Mouse (Mus musculus) testis, postnatal 10 days (tissue): ENCODE results near the gene Rtf2.
A peak's percentile ranks its signal among the peaks of the same experiment; 100 is the strongest.

Experiments used
- DNase-seq: peaks from one replicate; pipeline ENCODE4 v3.0.0; 2021; ENCODE audit warnings: low spot score

The Rtf2 gene

DNA sequence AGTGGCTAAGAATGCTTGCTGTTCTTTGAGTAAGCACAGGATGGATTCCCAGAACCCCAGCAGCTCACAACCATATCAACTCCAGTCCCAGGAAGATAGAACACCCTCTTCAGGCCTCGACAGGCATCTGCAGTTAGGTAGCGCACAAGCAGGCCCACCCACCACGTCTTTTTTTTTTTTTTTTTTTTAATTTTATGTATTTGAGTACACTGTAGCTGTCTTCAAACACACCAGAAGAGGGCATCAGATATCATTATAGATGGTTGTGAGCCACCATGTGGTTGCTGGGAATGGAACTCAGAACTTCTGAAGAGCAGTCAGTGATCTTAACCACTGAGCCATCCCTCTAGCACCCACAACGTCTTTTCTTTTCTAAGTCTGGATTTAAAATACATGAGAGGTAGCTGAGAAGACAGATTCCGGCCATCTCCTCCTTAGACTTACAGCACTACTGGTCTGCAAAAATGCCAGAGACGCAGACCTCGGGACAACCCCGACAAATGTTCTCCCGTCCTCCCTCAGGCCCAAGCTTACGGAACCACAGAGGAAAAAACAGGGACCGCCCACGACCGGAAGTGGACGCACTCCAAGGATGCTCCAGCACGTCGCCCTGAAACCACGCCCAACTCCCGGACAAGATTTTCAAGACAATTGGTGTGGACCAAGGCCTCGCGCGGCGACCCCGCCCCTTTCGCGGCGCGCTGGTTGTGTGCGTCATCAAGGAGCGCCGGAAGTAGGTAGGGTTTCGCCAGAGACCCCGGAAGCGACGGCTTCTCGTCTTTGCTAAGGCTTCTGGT is at the start of gene Rtf2:
Gene Rtf2 (plus strand): TSS at position 714 of the 797 bp plus-strand sequence.
- peak; percentile 100 for DNase-seq

- DNase-seq = no peak
Observed at GRCm38 (mm10) chr2:172392041-172392521, 48.3 kb upstream of the Rtf2 start.

- DNase-seq = no peak
Observed at GRCm38 (mm10) chr2:172393391-172394051, 46.8 kb upstream of the Rtf2 start, which contains the start of gene Cass4. TSS of gene Cass4 (plus strand) at chr2:172393794.

GRCm38 (mm10) chr2:172394052-172394392 is 46.3 kb upstream of the Rtf2 start:
- DNase-seq = no peak

DNA sequence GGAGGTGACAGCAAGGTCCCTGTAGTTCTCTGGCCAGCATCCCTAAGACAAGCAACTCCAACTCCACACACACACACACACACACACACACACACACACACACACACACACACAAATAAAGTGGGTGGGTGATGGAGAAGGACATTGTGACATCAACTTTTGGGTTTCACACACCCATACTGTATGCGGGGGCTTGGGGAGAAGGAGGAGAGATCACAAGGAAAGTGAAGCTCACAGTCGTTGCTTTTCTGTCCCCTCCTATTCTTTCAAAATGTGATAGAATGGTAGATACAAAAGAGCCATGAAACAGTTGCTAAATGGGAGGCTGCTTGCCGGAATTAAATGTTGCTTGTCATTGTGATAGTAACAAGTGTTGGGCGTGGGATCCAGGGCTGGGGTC is 45.7 kb upstream of the Rtf2 start:
- DNase-seq = no peak

GRCm38 (mm10) chr2:172395961-172396360 is 44.4 kb upstream of the Rtf2 start:
- no peak for DNase-seq

DNA sequence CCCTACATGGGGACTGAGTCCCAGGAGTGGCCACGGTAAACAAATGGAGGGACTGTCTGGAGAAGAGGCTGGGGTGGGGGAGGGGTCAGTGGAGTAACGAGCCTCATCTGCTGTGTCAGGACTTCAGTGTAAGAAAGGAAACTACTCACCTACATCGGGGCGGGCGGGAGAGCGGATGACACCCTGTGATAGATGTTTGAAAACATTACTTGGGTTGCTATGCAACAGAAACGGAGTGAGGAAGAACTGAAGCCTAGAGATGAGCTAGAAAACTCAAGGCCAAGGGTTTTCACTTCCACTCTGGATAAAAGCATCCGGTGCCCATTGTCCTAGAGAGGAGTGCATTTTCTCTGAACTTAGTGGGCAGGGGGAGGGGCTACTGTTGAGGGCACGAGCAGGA is 40.5 kb upstream of the Rtf2 start:
- DNase-seq = no peak

DNA sequence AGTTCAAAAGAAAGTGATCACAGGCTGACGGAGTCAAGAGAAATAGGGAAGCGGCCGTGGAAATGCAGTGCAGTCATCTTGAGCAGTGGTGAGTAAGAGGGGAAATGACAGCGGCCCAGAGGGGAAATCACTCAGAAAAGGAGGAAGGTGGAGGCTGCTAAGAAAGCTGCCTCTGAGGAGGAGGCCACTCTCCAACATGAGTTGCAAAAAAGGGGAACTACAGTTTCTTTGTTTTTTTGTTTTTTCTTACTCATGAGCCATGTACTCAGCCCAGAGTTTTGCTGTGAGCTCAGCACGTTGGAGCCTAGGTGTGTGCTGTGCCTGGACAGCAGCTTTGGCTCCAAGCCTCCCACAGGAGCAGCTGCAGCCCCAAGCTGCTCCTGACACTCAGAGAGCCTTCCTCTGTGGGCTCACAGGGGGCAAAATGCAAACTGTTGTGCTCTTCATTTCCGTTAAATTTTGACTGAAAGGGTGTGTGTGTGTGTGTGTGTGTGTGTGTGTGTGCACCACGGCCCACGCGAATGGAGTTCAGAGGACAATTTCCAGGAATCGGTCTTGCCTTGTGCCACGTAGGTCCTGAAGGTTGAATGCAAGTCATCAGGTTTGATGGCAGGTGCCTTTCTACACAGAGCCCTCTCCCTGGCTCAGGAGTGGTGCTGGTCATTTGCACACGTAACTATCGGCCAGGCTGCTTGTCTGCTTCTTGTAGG is 39.1 kb upstream of the Rtf2 start:
- DNase-seq = no peak

GRCm38 (mm10) chr2:172404239-172404638 is 36.1 kb upstream of the Rtf2 start:
- no peak for DNase-seq

DNA sequence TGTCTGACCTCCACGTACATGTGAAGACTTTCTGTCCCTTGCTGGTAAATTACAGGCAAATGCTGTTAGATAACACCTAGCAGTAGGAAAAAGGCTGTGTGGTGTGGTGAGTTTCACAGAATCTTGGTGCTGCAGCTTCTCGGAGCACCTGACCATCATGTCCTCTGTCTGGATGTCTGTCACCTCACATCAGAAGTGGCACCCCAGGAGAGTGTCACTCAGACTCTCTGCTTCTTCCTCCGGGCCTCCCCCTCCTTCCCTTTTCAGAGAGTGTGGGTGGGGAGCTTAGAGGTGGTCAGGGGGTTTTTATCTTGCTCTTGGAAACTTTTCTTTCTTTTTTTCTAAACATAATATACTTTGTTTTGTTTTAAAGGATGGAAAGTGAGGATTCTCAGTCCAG is 35.3 kb upstream of the Rtf2 start:
- DNase-seq = no peak

GRCm38 (mm10) chr2:172406173-172406572 is 34.2 kb upstream of the Rtf2 start:
- no peak for DNase-seq

DNA sequence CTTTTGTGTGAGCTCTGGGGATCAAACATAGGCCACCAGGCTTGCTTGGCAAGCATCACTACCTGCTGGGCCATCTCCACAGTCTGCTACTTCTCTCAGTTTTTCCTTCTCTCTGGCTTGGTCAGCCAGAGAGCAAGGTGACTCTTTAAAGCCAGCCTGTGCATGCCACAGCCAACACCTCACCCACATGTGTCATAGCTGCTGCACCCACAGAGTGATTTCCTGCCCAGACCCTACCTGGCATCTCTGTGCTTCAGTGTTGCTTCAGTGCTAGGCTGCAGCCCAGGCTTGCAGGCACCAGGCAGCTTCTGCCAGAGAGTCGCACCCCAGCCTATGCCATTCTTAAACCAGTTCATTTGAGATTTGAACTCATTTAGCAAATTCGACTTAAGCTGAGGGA is 32.9 kb upstream of the Rtf2 start:
- no peak for DNase-seq

- no peak for DNase-seq
Observed at GRCm38 (mm10) chr2:172410686-172411085, 29.7 kb upstream of the Rtf2 start.

DNA sequence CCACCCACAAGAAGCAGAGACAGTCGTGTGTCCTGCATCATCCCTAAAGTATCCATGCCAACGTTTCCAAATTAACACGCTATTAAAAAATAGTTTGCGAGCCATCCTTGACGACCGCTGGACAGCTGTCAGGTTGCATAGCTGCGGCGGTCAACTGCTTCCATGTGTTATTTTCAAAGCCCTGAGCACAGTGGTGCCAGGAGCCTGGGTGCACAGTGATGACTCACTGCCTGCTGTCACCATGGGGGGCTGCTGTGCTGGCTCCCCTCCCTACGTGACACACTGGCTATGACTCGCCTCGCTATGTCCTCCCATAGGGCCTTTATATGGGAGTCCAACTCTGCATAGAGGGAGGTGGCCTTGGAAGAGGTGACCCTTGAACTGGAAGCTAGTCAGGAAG is 29.3 kb upstream of the Rtf2 start:
- no peak for DNase-seq

- DNase-seq = no peak
Observed at GRCm38 (mm10) chr2:172412454-172412853, 27.9 kb upstream of the Rtf2 start.

DNA sequence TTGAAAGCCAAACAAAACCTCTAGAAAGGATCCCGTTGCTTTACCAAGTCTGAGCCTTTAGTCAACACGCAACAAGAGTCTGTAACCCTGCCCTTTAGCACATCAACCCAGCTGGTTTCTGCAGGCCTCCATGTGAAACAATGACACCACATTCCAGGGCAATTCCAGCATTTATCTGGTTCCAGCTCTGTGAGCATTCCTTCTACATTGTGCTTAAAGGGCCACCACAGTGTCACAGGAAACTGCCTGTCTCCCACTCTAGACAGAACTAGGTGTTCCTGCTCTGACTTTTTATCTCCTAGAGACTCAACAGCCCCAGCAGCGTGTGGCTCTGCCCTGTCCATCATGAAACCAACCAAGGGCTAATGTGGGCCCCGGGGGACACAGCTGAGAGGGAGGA is 27.1 kb upstream of the Rtf2 start:
- no peak for DNase-seq

GRCm38 (mm10) chr2:172413894-172414293 is 26.5 kb upstream of the Rtf2 start:
- no peak for DNase-seq

- no peak for DNase-seq
Observed at GRCm38 (mm10) chr2:172416218-172416617, 24.1 kb upstream of the Rtf2 start.

DNA sequence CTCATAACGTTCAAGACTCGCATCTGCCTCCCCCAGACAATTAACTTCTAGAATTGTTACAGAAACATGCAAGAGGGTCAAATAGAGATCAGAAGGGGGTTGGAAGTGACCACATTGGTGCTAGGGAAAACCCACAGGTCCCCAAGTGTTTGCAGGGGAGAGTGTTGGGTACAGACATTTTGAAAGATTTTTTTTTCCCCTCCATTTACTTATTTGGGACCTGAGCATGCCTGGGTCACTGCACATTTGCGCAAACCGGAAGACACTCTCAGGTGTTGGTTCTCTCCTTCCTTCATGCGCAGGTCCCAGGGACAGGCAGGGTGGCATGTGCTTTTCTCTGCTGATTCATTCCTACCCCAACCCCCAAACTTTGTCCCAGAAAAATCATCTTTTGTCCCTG is 23.5 kb upstream of the Rtf2 start:
- DNase-seq = no peak

- DNase-seq = no peak
Observed at GRCm38 (mm10) chr2:172418208-172418607, 22.1 kb upstream of the Rtf2 start.

- DNase-seq = peak; percentile 57
Observed at GRCm38 (mm10) chr2:172430609-172431008, 9.7 kb upstream of the Rtf2 start.

DNA sequence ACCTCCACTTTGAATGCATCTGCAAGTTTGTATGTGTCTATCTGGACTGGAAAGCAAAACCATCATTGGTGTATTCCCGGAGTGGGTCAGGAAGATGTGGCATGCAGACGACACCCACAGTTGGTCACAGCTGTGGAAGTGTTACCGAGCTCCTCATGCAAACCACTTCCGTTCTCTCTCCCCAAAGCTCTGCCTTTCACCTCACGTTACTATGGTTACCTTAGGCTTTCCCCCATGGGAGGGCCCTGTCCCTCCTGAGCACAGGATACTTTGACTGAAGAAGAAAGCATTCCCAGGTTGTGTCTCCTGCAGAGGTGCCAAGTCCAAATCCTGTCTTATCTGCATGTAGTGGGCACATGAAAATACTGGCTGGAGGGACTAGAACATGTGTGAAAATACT is 6.6 kb upstream of the Rtf2 start:
- DNase-seq = no peak

DNA sequence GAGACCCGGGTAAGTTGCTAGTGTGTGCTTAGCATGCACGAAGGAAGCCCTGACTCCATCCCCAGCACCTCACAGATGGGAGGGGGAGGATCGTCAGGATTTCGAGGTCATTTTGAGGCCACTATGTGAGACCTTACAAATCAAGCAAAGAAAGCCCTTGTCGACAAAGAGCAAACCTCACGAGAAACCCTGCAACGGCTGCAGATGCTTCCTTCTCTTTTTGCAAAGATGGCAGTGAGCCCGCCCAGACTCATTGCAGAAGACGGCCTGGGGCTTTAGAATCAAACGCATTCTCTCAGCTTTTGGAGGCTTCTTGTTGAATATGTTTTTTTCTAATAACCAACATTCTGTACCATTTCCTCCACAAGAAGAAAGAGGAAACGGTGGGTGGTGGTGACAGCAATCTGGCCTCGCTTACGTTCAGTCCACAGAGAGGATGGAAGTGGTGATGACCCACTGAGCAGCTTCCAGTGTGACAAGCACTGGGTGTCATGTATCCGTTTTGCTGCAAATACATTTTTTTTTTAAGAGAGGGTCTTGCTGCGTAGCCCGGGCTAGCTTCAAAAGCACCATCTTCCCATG is 2.9 kb upstream of the Rtf2 start:
- DNase-seq = no peak
